Mouse (Mus musculus): ENCODE measurements around the gene Psmb2.

Psmb2 gene

GRCm38 (mm10) chr4:126753268-126754230, 76.1 kb downstream of the Psmb2 start, which contains the start of the genes Ncdn and AU040320:
Gene Ncdn (minus strand): TSS chr4:126753438.
Gene AU040320 (plus strand): TSS chr4:126753544.
- DNase-seq (ENCODE audit: low spot score) = peak; percentile 97

GRCm38 (mm10) chr4:126754231-126754611, 76.8 kb downstream of the Psmb2 start:
- peak; percentile 55 for DNase-seq (ENCODE audit: low spot score)

- no peak for DNase-seq (ENCODE audit: low spot score)
Measured at GRCm38 (mm10) chr4:126754736-126755374, 77.4 kb downstream of the Psmb2 start.

- peak; percentile 58 for DNase-seq (ENCODE audit: low spot score)
Measured at GRCm38 (mm10) chr4:126756766-126757165, 79.3 kb downstream of the Psmb2 start.

GRCm38 (mm10) chr4:126758299-126758698, 80.9 kb downstream of the Psmb2 start:
- no peak for DNase-seq (ENCODE audit: low spot score)

Data from testis, postnatal 10 days (tissue).